Mouse (Mus musculus) retina, adult 2 months (tissue): ENCODE data around the gene Olfr1173.

Experiments used
- DNase-seq: peaks from one replicate; pipeline ENCODE4 v3.0.0-alpha.2; 2012; ENCODE audit warnings: low read depth, low spot score

Gene Olfr1173

DNA sequence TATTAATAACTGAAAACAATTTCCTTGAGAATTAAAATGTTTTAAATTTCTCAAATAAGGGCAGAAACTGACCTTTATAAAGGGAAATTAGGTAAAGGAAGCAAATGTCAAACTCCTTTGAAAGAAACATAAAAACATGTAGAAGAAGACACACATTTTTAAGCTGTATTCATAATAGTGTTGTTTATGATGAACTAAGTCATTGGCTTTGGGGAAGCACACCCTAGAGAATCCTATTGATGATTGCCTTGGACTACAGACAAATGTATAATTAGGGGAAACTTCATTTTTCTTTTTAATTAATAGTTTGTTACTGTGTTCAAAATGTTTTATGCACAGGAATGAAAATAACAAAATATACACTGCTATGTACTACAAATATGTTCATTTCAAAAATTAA lies at the start of gene Olfr1173:
TSS of gene Olfr1173 (minus strand) at position 101 of the 400 bp plus-strand sequence.
- DNase-seq, result no peak

DNA sequence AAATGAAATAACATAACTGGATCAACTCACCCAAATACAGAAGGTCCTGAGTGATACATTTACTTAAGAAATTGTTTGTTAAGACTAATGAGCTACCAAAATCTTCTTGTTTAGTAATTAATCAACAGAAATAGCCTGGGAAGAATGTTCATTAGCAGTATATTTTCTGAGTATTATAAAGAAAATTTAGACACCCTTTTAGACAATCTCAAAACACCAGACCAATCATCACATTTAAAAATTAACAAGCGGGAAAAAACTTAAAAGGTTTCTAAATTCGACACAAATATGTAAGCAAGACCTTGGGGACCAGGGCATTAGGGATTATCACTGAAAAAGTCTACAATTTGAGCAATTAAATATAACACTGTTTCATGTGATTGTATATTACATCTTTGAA lies 47.4 kb upstream of the Olfr1173 start, which contains the start of gene Olfr1175-ps:
TSS of gene Olfr1175-ps (minus strand) at position 101 of the 400 bp plus-strand sequence.
- DNase-seq, result no peak

DNA sequence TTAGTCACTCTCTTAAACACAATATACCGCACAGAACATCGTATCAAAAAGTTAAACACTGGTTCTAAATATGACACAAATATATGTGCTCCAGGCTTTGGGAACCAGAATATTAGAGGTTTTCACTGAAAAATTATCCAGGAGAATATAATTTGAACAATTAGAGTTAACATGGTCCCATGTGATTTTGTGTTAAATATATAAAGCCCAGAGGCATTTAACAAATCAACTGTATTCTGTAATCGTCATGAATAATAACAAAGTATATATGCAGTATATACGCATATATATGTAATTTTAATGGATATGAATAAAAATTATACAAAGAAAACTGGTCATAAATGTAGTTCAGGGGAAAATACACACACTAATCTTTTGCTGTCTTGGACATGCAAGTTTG lies 35.4 kb upstream of the Olfr1173 start, which contains the start of gene Olfr1174-ps:
TSS of gene Olfr1174-ps (minus strand) at position 101 of the 400 bp plus-strand sequence.
- no peak for DNase-seq

DNA sequence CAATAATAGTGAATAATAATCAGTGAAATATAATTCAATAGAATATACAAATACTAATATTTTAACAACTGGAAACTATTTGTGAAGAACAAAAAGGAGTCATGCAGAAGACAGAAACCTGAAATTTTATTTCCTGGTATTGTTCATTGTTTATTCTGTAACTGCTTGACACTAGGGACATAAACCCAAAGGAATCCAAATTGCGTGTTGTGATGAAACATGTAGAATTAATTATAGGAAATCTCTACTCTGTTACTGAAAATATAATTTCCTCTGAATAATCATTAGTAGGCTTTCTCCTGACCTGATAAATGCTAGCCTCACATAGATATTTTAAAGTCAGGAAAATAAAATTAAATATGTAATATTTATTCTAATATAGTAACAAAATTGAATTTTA lies 51.4 kb downstream of the Olfr1173 start, which contains the start of gene Olfr1170:
TSS of gene Olfr1170 (minus strand) at position 101 of the 400 bp plus-strand sequence.
- DNase-seq, result no peak
